Mouse (Mus musculus) ES-Bruce4 (cell line): Measurements from ENCODE around the gene Gm26657. TPM values are rescaled to one million over a fixed set of nuclear protein-coding genes. Genes with fewer than 3 reads are reported as not detected.

Experiments
- H3K27ac ChIP-seq: 2 replicates; pipeline ENCODE4 v1.5.1; 2012; ENCODE audit warnings: low read length, inconsistent platforms; ENCODE audit not compliant: insufficient read depth
- H3K27me3 ChIP-seq: 2 replicates; pipeline ENCODE4 v1.6.1; 2012; ENCODE audit warnings: mild to moderate bottlenecking, low read length, inconsistent platforms; ENCODE audit not compliant: control insufficient read depth, poor library complexity, insufficient read depth, severe bottlenecking
- H3K36me3 ChIP-seq: 2 replicates; pipeline ENCODE4 v1.6.1; 2012; ENCODE audit warnings: inconsistent platforms, mild to moderate bottlenecking, low read length, moderate library complexity; ENCODE audit not compliant: control insufficient read depth, poor library complexity, insufficient read depth, severe bottlenecking
- H3K4me1 ChIP-seq: one replicate; pipeline ENCODE4 v1.8.1; 2011; ENCODE audit warnings: low read length; ENCODE audit not compliant: control insufficient read depth, insufficient read depth
- H3K4me3 ChIP-seq: 2 replicates; pipeline ENCODE4 v1.5.1; 2011; ENCODE audit warnings: low read depth, mild to moderate bottlenecking, low read length
- H3K9ac ChIP-seq: 2 replicates; pipeline ENCODE4 v1.6.1; 2012; ENCODE audit warnings: low read depth, mild to moderate bottlenecking, inconsistent platforms; ENCODE audit not compliant: poor library complexity, severe bottlenecking
- H3K9me3 ChIP-seq: replicated peaks from 2 replicates; pipeline ENCODE4 v1.6.1; 2012; ENCODE audit warnings: mild to moderate bottlenecking, low read length, inconsistent platforms; ENCODE audit not compliant: control insufficient read depth, poor library complexity, insufficient read depth, severe bottlenecking
- CTCF ChIP-seq: IDR thresholded peaks from one replicate; pipeline ENCODE4 v1.8.1; 2011; ENCODE audit warnings: low read depth, low read length
- EP300 ChIP-seq: IDR thresholded peaks from 2 replicates; pipeline ENCODE4 v1.6.1; 2011; ENCODE audit warnings: low read depth, low read length; ENCODE audit not compliant: insufficient read depth
- POLR2A ChIP-seq: IDR thresholded peaks from one replicate; pipeline ENCODE4 v1.8.1; 2011; ENCODE audit warnings: low read length; ENCODE audit not compliant: insufficient read depth
- polyA plus RNA-seq: library from polyadenylated mRNA; stranded (reverse); fragments of >200 nt; gene quantifications from 2 replicates; pipeline ENCODE4 v1.2.4, GENCODE M21; 2011; ENCODE audit warnings: low read depth; ENCODE audit not compliant: missing spikeins, insufficient read depth, insufficient read length

Gene Gm26657
- polyA plus RNA-seq, 1 experiment = not detected

GRCm38 (mm10) chr4:56768913-56769312, 29.0 kb downstream of the Gm26657 start:
- Histone ChIP-seq H3K27me3 (no peaks in the 10 kb centered on the region), H3K36me3 (peaks cover 64% of the 10 kb centered on the region), H3K27ac (no peak overlapping the region), H3K9ac (no peak overlapping the region), H3K4me3 (no peak overlapping the region), H3K4me1 (no peaks in the 10 kb centered on the region), H3K9me3 (no peaks in the 10 kb centered on the region)
- no peak for TF ChIP-seq EP300
- TF ChIP-seq POLR2A = no peak
- TF ChIP-seq CTCF = no peak

GRCm38 (mm10) chr4:56771065-56771464, 31.2 kb downstream of the Gm26657 start:
- H3K4me1 ChIP-seq = no peaks in the 10 kb centered on the region
- H3K9ac ChIP-seq = no peak overlapping the region
- no peak overlapping the region for H3K27ac ChIP-seq
- peaks cover 81% of the 10 kb centered on the region for H3K36me3 ChIP-seq
- no peaks in the 10 kb centered on the region for H3K9me3 ChIP-seq
- no peak overlapping the region for H3K4me3 ChIP-seq
- no peak for TF ChIP-seq CTCF
- TF ChIP-seq EP300 = no peak
- TF ChIP-seq POLR2A = no peak
- no peaks in the 10 kb centered on the region for H3K27me3 ChIP-seq

Other genes starting within 250 kb of the Gm26657 start
- gene Actl7b, start 1.4 kb downstream of the Gm26657 start, polyA plus RNA-seq = 0.70 TPM in 1 of 2 replicates, not detected in the other
- gene Actl7a, start 3.3 kb downstream of the Gm26657 start, polyA plus RNA-seq = not detected in 2 replicates
- gene Elp1, start 62.3 kb downstream of the Gm26657 start, polyA plus RNA-seq = 60.6 and 82.2 TPM in 2 replicates
- 13.6 and 15.9 TPM in 2 replicates for gene Fam206a, start 62.3 kb downstream of the Gm26657 start, polyA plus RNA-seq
- 95.7 and 98.7 TPM in 2 replicates for gene Ctnnal1, start 125.1 kb downstream of the Gm26657 start, polyA plus RNA-seq
- gene Tmem245, start 207.4 kb downstream of the Gm26657 start, polyA plus RNA-seq = 60.6 and 61.9 TPM in 2 replicates